Mouse (Mus musculus): ENCODE results near the gene Ccser1. TPM values are rescaled to one million over a fixed set of nuclear protein-coding genes. Genes with fewer than 3 reads are reported as not detected.
A peak's percentile ranks its signal among the peaks of the same experiment; 100 is the strongest.

The Ccser1 gene
- polyA plus RNA-seq, 1 experiment from 2014 or later = 25.3 TPM

- WGBS = 74% methylated on average over 7 of the region's 7 CpGs
- ATAC-seq (ENCODE audit: low FRiP score) = peak; percentile 59; the same call in 1 of the 2 replicates
- H3K9me3 ChIP-seq (replicated peaks) = no peaks in the 10 kb centered on the region
- no peak overlapping the region for H3K4me3 ChIP-seq (replicated peaks)
- no peak overlapping the region for H3K27ac ChIP-seq (replicated peaks)
- peaks cover 5% of the 10 kb centered on the region; the same call in 1 of the 2 replicates for H3K4me1 ChIP-seq
- no peak overlapping the region for H3K4me2 ChIP-seq
- no peaks in the 10 kb centered on the region for H3K27me3 ChIP-seq (replicated peaks)
- no peaks in the 10 kb centered on the region for H3K36me3 ChIP-seq
- no peak overlapping the region for H3K9ac ChIP-seq (replicated peaks)
Observed at GRCm38 (mm10) chr6:61300975-61301374, 120.9 kb downstream of the Ccser1 start.

GRCm38 (mm10) chr6:61301631-61302030 is 121.5 kb downstream of the Ccser1 start:
- no peak for ATAC-seq (ENCODE audit: low FRiP score)
- Histone ChIP-seq H3K36me3 (no peaks in the 10 kb centered on the region), H3K27ac (replicated peaks) (no peak overlapping the region), H3K27me3 (replicated peaks) (no peaks in the 10 kb centered on the region), H3K4me1 (no peaks in the 10 kb centered on the region), H3K9ac (replicated peaks) (no peak overlapping the region), H3K9me3 (replicated peaks) (no peaks in the 10 kb centered on the region), H3K4me2 (no peak overlapping the region), H3K4me3 (replicated peaks) (no peak overlapping the region)
- WGBS = 25% methylated on average over 2 of the region's 2 CpGs

- Histone ChIP-seq H3K9me3 (replicated peaks) (no peaks in the 10 kb centered on the region), H3K4me3 (replicated peaks) (no peak overlapping the region), H3K9ac (replicated peaks) (no peak overlapping the region), H3K27me3 (replicated peaks) (no peaks in the 10 kb centered on the region), H3K4me1 (no peaks in the 10 kb centered on the region), H3K36me3 (peaks cover 3% of the 10 kb centered on the region; the same call in 1 of the 2 replicates), H3K27ac (replicated peaks) (no peak overlapping the region), H3K4me2 (no peak overlapping the region)
- no peak for ATAC-seq (ENCODE audit: low FRiP score)
- 86% methylated on average over 18 of the region's 18 CpGs for WGBS
Observed at GRCm38 (mm10) chr6:61311324-61312091, 131.4 kb downstream of the Ccser1 start.

GRCm38 (mm10) chr6:61315884-61316601 is 135.9 kb downstream of the Ccser1 start:
- 23% methylated on average over 6 of the region's 6 CpGs for WGBS
- no peak overlapping the region for H3K4me2 ChIP-seq
- peaks cover 3% of the 10 kb centered on the region; the same call in 1 of the 2 replicates for H3K36me3 ChIP-seq
- no peak overlapping the region for H3K9ac ChIP-seq (replicated peaks)
- no peaks in the 10 kb centered on the region for H3K9me3 ChIP-seq (replicated peaks)
- no peaks in the 10 kb centered on the region for H3K27me3 ChIP-seq (replicated peaks)
- no peak overlapping the region for H3K4me3 ChIP-seq (replicated peaks)
- ATAC-seq (ENCODE audit: low FRiP score) = peak; percentile 84
- no peak overlapping the region for H3K27ac ChIP-seq (replicated peaks)
- H3K4me1 ChIP-seq = peaks cover 4% of the 10 kb centered on the region; the same call in 1 of the 2 replicates

- WGBS = 48% methylated on average over 4 of the region's 4 CpGs
- H3K9me3 ChIP-seq (replicated peaks) = no peaks in the 10 kb centered on the region
- no peak for ATAC-seq (ENCODE audit: low FRiP score)
- no peaks in the 10 kb centered on the region for H3K27me3 ChIP-seq (replicated peaks)
- no peak overlapping the region for H3K4me2 ChIP-seq
- no peaks in the 10 kb centered on the region for H3K36me3 ChIP-seq
- H3K9ac ChIP-seq (replicated peaks) = no peak overlapping the region
- peaks cover 4% of the 10 kb centered on the region; the same call in 1 of the 2 replicates for H3K4me1 ChIP-seq
- no peak overlapping the region for H3K27ac ChIP-seq (replicated peaks)
- H3K4me3 ChIP-seq (replicated peaks) = no peak overlapping the region
Observed at GRCm38 (mm10) chr6:61320842-61321241, 140.7 kb downstream of the Ccser1 start.

- WGBS = 57% methylated on average over 6 of the region's 6 CpGs
- Histone ChIP-seq H3K27me3 (replicated peaks) (no peaks in the 10 kb centered on the region), H3K4me3 (replicated peaks) (no peak overlapping the region), H3K36me3 (no peaks in the 10 kb centered on the region), H3K9ac (replicated peaks) (no peak overlapping the region), H3K9me3 (replicated peaks) (no peaks in the 10 kb centered on the region), H3K4me2 (no peak overlapping the region), H3K4me1 (peaks cover 4% of the 10 kb centered on the region; the same call in 1 of the 2 replicates), H3K27ac (replicated peaks) (no peak overlapping the region)
- no peak for ATAC-seq (ENCODE audit: low FRiP score)
Observed at GRCm38 (mm10) chr6:61322328-61322727, 142.2 kb downstream of the Ccser1 start.

- H3K4me1 ChIP-seq = no peaks in the 10 kb centered on the region
- 90% methylated on average over 2 of the region's 2 CpGs for WGBS
- H3K4me3 ChIP-seq (replicated peaks) = no peak overlapping the region
- no peak for ATAC-seq (ENCODE audit: low FRiP score)
- no peak overlapping the region for H3K27ac ChIP-seq (replicated peaks)
- H3K9ac ChIP-seq (replicated peaks) = no peak overlapping the region
- H3K9me3 ChIP-seq (replicated peaks) = no peaks in the 10 kb centered on the region
- H3K4me2 ChIP-seq = no peak overlapping the region
- H3K36me3 ChIP-seq = no peaks in the 10 kb centered on the region
- H3K27me3 ChIP-seq (replicated peaks) = no peaks in the 10 kb centered on the region
Observed at GRCm38 (mm10) chr6:61326131-61326530, 146.0 kb downstream of the Ccser1 start.

- Histone ChIP-seq H3K36me3 (no peaks in the 10 kb centered on the region), H3K4me3 (replicated peaks) (no peak overlapping the region), H3K9ac (replicated peaks) (no peak overlapping the region), H3K9me3 (replicated peaks) (no peaks in the 10 kb centered on the region), H3K4me1 (no peaks in the 10 kb centered on the region), H3K4me2 (no peak overlapping the region), H3K27me3 (replicated peaks) (no peaks in the 10 kb centered on the region), H3K27ac (replicated peaks) (no peak overlapping the region)
- no peak for ATAC-seq (ENCODE audit: low FRiP score)
Observed at GRCm38 (mm10) chr6:61328981-61329380, 148.9 kb downstream of the Ccser1 start.

- Histone ChIP-seq H3K9ac (replicated peaks) (no peak overlapping the region), H3K4me2 (no peak overlapping the region), H3K36me3 (no peaks in the 10 kb centered on the region), H3K27ac (replicated peaks) (no peak overlapping the region), H3K27me3 (replicated peaks) (no peaks in the 10 kb centered on the region), H3K4me1 (no peaks in the 10 kb centered on the region), H3K9me3 (replicated peaks) (no peaks in the 10 kb centered on the region), H3K4me3 (replicated peaks) (no peak overlapping the region)
- peak; percentile 45; the same call in 1 of the 2 replicates for ATAC-seq (ENCODE audit: low FRiP score)
- WGBS = 67% methylated on average over 15 of the region's 15 CpGs
Observed at GRCm38 (mm10) chr6:61329593-61330540, 149.7 kb downstream of the Ccser1 start.

GRCm38 (mm10) chr6:61334466-61334865 is 154.3 kb downstream of the Ccser1 start:
- Histone ChIP-seq H3K27ac (replicated peaks) (no peak overlapping the region), H3K27me3 (replicated peaks) (no peaks in the 10 kb centered on the region), H3K4me3 (replicated peaks) (no peak overlapping the region), H3K36me3 (no peaks in the 10 kb centered on the region), H3K4me1 (no peaks in the 10 kb centered on the region), H3K9me3 (replicated peaks) (no peaks in the 10 kb centered on the region), H3K9ac (replicated peaks) (no peak overlapping the region), H3K4me2 (no peak overlapping the region)
- 96% methylated on average over 1 of the region's 1 CpGs for WGBS
- no peak for ATAC-seq (ENCODE audit: low FRiP score)

- WGBS = 77% methylated on average over 5 of the region's 5 CpGs
- Histone ChIP-seq H3K9ac (replicated peaks) (no peak overlapping the region), H3K27ac (replicated peaks) (no peak overlapping the region), H3K36me3 (no peaks in the 10 kb centered on the region), H3K4me1 (no peaks in the 10 kb centered on the region), H3K4me3 (replicated peaks) (no peak overlapping the region), H3K27me3 (replicated peaks) (no peaks in the 10 kb centered on the region), H3K4me2 (no peak overlapping the region), H3K9me3 (replicated peaks) (no peaks in the 10 kb centered on the region)
- ATAC-seq (ENCODE audit: low FRiP score) = no peak
Observed at GRCm38 (mm10) chr6:61347045-61347838, 167.1 kb downstream of the Ccser1 start.

Data from neural tube, embryonic 15.5 days (tissue).